Mouse (Mus musculus): ENCODE measurements around the gene Ccndbp1.
A peak's percentile ranks its signal among the peaks of the same experiment; 100 is the strongest.

Gene Ccndbp1

GRCm38 (mm10) chr2:121007925-121008663 lies at the start of gene Ccndbp1:
Ccndbp1 (plus strand) TSS chr2:121008403.
- H3K36me3 ChIP-seq (ENCODE audit: insufficient read depth, low read length): peaks cover 22% of the 10 kb centered on the region
- H3K27me3 ChIP-seq (ENCODE audit: insufficient read depth, low read length): no peaks in the 10 kb centered on the region
- TF ChIP-seq NANOG (IDR thresholded peaks at IDR 0.05; ENCODE audit: borderline replicate concordance, low read length) (no peak), POU5F1 (IDR thresholded peaks at IDR 0.05; ENCODE audit: borderline replicate concordance, low read length) (no peak)
- H3K4me1 ChIP-seq (replicated peaks; ENCODE audit: low read depth, low read length): peaks cover 13% of the 10 kb centered on the region
- H3K9me3 ChIP-seq (ENCODE audit: low read length): no peaks in the 10 kb centered on the region
- H3K4me3 ChIP-seq (replicated peaks; ENCODE audit: low read length): peak within 1 kb of the TSS; percentile 93

- TF ChIP-seq POU5F1 (IDR thresholded peaks at IDR 0.05; ENCODE audit: borderline replicate concordance, low read length) (no peak), CTCF (conservative IDR thresholded peaks at IDR 0.05; ENCODE audit: low read length) (no peak), NANOG (IDR thresholded peaks at IDR 0.05; ENCODE audit: borderline replicate concordance, low read length) (no peak)
Measured at GRCm38 (mm10) chr2:120959363-120959762, 48.8 kb upstream of the Ccndbp1 start.

GRCm38 (mm10) chr2:120959827-120960226 lies 48.4 kb upstream of the Ccndbp1 start:
- H3K36me3 ChIP-seq (ENCODE audit: insufficient read depth, low read length): peaks cover under 1% of the 10 kb centered on the region; the same call in 1 of the 2 replicates
- no peaks in the 10 kb centered on the region for H3K9me3 ChIP-seq (ENCODE audit: low read length)
- no peak overlapping the region for H3K4me3 ChIP-seq (replicated peaks; ENCODE audit: low read length)
- TF ChIP-seq NANOG (IDR thresholded peaks at IDR 0.05; ENCODE audit: borderline replicate concordance, low read length): no peak
- no peak for TF ChIP-seq POU5F1 (IDR thresholded peaks at IDR 0.05; ENCODE audit: borderline replicate concordance, low read length)
- no peak for TF ChIP-seq CTCF (conservative IDR thresholded peaks at IDR 0.05; ENCODE audit: low read length)
- no peaks in the 10 kb centered on the region for H3K4me1 ChIP-seq (replicated peaks; ENCODE audit: low read depth, low read length)
- no peaks in the 10 kb centered on the region for H3K27me3 ChIP-seq (ENCODE audit: insufficient read depth, low read length)

More at GRCm38 (mm10) chr2:120959363-120959762, 48.8 kb upstream of the Ccndbp1 start:
- Histone ChIP-seq H3K9me3 (ENCODE audit: low read length) (no peaks in the 10 kb centered on the region), H3K27me3 (ENCODE audit: insufficient read depth, low read length) (no peaks in the 10 kb centered on the region), H3K4me1 (replicated peaks; ENCODE audit: low read depth, low read length) (no peaks in the 10 kb centered on the region), H3K36me3 (ENCODE audit: insufficient read depth, low read length) (peaks cover 5% of the 10 kb centered on the region; the same call in 1 of the 2 replicates), H3K4me3 (replicated peaks; ENCODE audit: low read length) (no peak overlapping the region)

- Histone ChIP-seq H3K4me3 (replicated peaks; ENCODE audit: low read length) (no peak overlapping the region), H3K9me3 (ENCODE audit: low read length) (no peaks in the 10 kb centered on the region), H3K36me3 (ENCODE audit: insufficient read depth, low read length) (no peaks in the 10 kb centered on the region), H3K27me3 (ENCODE audit: insufficient read depth, low read length) (no peaks in the 10 kb centered on the region), H3K4me1 (replicated peaks; ENCODE audit: low read depth, low read length) (no peaks in the 10 kb centered on the region)
- TF ChIP-seq POU5F1 (IDR thresholded peaks at IDR 0.05; ENCODE audit: borderline replicate concordance, low read length) (no peak), CTCF (conservative IDR thresholded peaks at IDR 0.05; ENCODE audit: low read length) (no peak), NANOG (IDR thresholded peaks at IDR 0.05; ENCODE audit: borderline replicate concordance, low read length) (no peak)
Measured at GRCm38 (mm10) chr2:120960261-120960660, 47.9 kb upstream of the Ccndbp1 start.

- Histone ChIP-seq H3K9me3 (ENCODE audit: low read length) (no peaks in the 10 kb centered on the region), H3K36me3 (ENCODE audit: insufficient read depth, low read length) (peaks cover 7% of the 10 kb centered on the region; the same call in 1 of the 2 replicates), H3K4me3 (replicated peaks; ENCODE audit: low read length) (no peak overlapping the region), H3K27me3 (ENCODE audit: insufficient read depth, low read length) (no peaks in the 10 kb centered on the region), H3K4me1 (replicated peaks; ENCODE audit: low read depth, low read length) (no peaks in the 10 kb centered on the region)
- TF ChIP-seq NANOG (IDR thresholded peaks at IDR 0.05; ENCODE audit: borderline replicate concordance, low read length) (no peak), CTCF (conservative IDR thresholded peaks at IDR 0.05; ENCODE audit: low read length) (no peak), POU5F1 (IDR thresholded peaks at IDR 0.05; ENCODE audit: borderline replicate concordance, low read length) (no peak)
Measured at GRCm38 (mm10) chr2:120963110-120963509, 45.1 kb upstream of the Ccndbp1 start.

GRCm38 (mm10) chr2:120965486-120965885 lies 42.7 kb upstream of the Ccndbp1 start:
- Histone ChIP-seq H3K36me3 (ENCODE audit: insufficient read depth, low read length) (peaks cover 7% of the 10 kb centered on the region; the same call in 1 of the 2 replicates), H3K4me3 (replicated peaks; ENCODE audit: low read length) (no peak overlapping the region), H3K27me3 (ENCODE audit: insufficient read depth, low read length) (no peaks in the 10 kb centered on the region), H3K4me1 (replicated peaks; ENCODE audit: low read depth, low read length) (peaks cover 9% of the 10 kb centered on the region), H3K9me3 (ENCODE audit: low read length) (no peaks in the 10 kb centered on the region)
- TF ChIP-seq NANOG (IDR thresholded peaks at IDR 0.05; ENCODE audit: borderline replicate concordance, low read length) (no peak), POU5F1 (IDR thresholded peaks at IDR 0.05; ENCODE audit: borderline replicate concordance, low read length) (no peak), CTCF (conservative IDR thresholded peaks at IDR 0.05; ENCODE audit: low read length) (no peak)

- peak overlapping the region; percentile 95 for H3K4me3 ChIP-seq (replicated peaks; ENCODE audit: low read length)
- H3K9me3 ChIP-seq (ENCODE audit: low read length): no peaks in the 10 kb centered on the region
- peaks cover 22% of the 10 kb centered on the region for H3K4me1 ChIP-seq (replicated peaks; ENCODE audit: low read depth, low read length)
- no peak for TF ChIP-seq CTCF (conservative IDR thresholded peaks at IDR 0.05; ENCODE audit: low read length)
- TF ChIP-seq POU5F1 (IDR thresholded peaks at IDR 0.05; ENCODE audit: borderline replicate concordance, low read length): no peak
- TF ChIP-seq NANOG (IDR thresholded peaks at IDR 0.05; ENCODE audit: borderline replicate concordance, low read length): no peak
- H3K36me3 ChIP-seq (ENCODE audit: insufficient read depth, low read length): peaks cover 7% of the 10 kb centered on the region; the same call in 1 of the 2 replicates
- H3K27me3 ChIP-seq (ENCODE audit: insufficient read depth, low read length): no peaks in the 10 kb centered on the region
Measured at GRCm38 (mm10) chr2:120970045-120970539, 38.1 kb upstream of the Ccndbp1 start.

GRCm38 (mm10) chr2:120970559-120971080 lies 37.6 kb upstream of the Ccndbp1 start, which contains the start of gene Ubr1:
Ubr1 (minus strand) TSS chr2:120970715.
- peaks cover 7% of the 10 kb centered on the region; the same call in 1 of the 2 replicates for H3K36me3 ChIP-seq (ENCODE audit: insufficient read depth, low read length)
- H3K4me3 ChIP-seq (replicated peaks; ENCODE audit: low read length): peak within 1 kb of the TSS; percentile 95
- TF ChIP-seq NANOG (IDR thresholded peaks at IDR 0.05; ENCODE audit: borderline replicate concordance, low read length): no peak
- no peak for TF ChIP-seq CTCF (conservative IDR thresholded peaks at IDR 0.05; ENCODE audit: low read length)
- TF ChIP-seq POU5F1 (IDR thresholded peaks at IDR 0.05; ENCODE audit: borderline replicate concordance, low read length): no peak
- peaks cover 22% of the 10 kb centered on the region for H3K4me1 ChIP-seq (replicated peaks; ENCODE audit: low read depth, low read length)
- H3K27me3 ChIP-seq (ENCODE audit: insufficient read depth, low read length): no peaks in the 10 kb centered on the region
- no peaks in the 10 kb centered on the region for H3K9me3 ChIP-seq (ENCODE audit: low read length)
